Mouse (Mus musculus) spleen, postnatal 4 days (tissue): Measurements from ENCODE around the gene Arhgef16.
A peak's percentile ranks its signal among the peaks of the same experiment; 100 is the strongest.

Experiments used
- DNase-seq, 2 experiments: peaks; one replicate each; pipeline ENCODE4 v3.0.0; 2022; ENCODE audit warnings: low spot score in 2 of 2

Arhgef16 gene

DNA sequence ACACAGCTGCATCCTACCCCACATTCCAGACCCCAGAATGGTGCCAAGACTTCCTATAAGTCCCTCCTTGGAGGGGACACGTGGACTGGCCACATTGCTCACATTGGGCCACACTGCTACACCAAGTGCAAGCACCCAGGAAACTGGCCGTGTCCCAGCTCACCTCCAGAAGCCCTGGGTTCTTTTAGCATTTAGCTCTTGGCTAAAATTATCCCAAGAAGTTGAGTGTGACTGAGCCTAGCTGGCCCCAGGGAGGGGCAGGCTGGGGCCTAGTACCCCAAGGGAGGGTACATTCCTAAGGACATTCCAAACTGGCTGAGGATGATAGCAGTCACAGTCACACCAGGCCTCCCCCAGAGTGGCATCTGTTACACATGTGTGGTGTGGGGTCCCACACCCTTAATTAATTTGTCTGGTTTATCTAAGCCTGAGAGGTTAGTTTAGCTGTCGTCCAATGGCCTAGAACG, 7.7 kb downstream of the Arhgef16 start:
- no peak for DNase-seq

DNA sequence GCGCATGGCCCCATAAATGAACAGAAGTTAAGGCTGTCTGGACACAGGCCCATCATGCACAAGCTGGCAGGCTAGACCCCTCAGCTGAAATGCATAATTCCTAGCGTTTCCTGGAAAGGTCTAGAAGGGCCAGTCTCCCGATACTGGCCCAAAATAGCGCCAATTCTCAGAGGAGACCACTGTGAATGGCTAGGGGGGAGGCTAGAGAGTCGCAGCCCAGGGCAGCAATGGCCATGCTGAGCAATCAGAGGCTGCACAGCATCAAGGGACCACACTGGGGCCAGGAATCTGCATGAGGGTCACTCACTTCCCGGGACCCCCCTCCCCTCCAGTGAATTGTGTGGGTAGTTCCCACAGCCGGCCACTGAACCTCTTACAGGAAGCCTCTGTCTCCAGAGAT, 17.8 kb downstream of the Arhgef16 start:
- DNase-seq: no peak

DNA sequence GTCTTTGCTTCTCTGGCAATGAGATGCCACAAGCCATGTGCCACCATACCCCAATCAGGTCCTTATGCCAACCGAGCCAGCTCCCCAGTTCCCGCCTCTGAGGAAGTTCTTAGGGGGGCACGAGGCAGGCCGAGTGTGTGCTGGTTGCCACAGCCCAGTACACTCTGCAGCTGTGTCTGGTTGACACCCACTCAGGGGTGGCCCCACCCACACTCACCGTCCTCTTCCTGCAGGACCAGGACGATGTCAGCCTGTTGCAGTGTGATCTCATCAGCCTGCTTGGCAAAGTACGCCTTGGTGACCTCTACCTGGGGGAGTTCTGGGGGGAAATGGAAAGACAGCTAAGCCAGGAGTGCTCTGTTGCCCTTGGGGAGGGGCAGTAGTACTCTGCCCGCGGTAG, 22.0 kb downstream of the Arhgef16 start:
- DNase-seq: no peak

DNA sequence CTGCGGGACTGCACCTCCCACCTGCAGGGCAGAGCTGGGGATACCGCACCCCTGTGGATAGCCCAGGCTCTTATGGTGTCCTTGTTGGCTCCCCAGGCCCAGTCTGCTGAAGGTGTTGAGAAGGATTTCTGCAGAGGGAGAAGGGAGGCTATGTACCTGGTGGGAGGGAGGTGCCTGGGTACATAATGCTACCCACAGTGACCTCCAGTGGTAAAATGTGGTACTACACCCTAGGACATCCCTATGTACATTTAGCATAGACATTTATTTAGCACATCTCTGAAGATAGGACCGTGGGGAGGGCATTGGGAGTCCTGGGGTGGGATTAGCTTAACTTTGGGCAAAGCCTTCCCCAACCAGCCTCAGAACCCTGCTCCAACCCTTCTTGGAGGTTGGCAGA, 28.5 kb downstream of the Arhgef16 start:
- peak; percentile 45 to 74 for DNase-seq

DNA sequence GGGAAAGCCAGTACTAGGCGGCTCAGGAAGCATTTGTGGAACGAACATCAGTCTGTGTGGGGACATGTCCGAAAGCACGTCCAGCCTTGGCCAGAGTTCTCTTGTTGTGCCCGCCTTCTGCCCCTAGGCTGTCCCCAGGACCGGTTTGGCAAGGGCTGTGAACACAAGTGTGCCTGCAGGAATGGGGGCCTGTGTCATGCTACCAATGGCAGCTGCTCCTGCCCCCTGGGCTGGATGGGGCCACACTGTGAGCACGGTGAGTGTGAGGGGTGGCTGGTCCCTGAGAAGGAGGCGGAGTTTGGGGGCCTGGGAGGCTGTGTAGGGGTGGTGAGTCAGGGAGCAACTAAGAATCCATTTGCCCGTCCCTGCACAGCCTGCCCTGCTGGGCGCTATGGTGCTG, 32.0 kb downstream of the Arhgef16 start:
- no peak for DNase-seq

DNA sequence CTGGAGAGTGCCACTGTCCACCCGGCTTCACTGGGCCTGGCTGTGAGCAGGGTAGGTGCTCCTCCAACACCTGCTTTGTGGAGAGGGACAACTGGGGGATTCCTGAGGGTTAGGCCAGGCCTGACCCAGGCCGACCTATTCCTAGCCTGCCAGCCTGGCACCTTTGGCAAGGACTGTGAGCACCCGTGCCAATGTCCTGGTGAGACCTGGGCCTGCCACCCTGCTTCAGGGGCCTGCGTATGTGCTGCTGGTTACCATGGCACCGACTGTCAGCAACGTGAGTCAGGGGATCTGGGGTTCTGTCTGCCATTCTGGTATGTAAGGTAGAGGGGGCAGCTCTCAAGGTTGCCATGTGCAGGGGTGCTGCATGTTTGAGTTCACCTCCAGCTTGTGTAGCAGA, 34.0 kb downstream of the Arhgef16 start:
- DNase-seq: no peak

DNA sequence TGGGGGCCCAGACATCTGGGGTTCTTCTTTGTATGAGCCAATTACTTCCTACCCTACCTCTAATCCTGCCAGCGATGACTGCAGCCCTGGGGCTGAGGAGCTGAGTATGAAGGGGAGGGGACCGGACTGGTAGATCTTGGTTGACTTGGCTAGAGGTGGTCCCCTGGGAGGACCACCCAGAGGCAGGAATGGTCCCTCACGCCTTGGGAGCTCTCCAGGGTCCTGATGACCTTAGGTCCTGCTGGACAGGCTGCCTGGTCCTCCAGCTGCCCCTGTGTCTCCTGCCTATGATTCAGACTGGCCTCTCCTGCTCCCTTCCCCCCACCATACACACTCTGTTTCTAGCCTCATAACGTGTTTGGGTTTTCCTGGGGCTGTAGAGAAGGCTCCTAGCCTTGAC, 39.4 kb downstream of the Arhgef16 start:
- no peak for DNase-seq

DNA sequence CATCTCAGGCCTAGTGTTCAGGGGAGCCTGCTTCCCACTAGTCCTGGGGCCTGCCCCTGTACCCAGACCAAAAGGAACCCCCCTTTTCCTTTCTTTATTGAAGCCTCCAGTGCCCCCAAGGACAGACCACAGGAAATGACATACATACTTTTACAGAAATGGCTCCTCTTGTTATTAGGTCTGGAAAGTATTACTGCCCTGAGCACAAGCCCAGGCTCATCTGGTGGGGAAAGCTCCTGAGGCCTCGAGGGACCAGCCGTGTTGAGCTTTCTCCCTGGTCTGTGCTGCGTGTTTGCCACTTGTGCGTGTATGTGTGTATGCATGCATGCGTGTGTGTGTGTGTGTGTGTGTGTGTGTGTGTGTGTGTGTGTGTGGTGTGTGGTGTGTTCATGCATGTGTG, 40.7 kb downstream of the Arhgef16 start:
- no peak for DNase-seq

DNA sequence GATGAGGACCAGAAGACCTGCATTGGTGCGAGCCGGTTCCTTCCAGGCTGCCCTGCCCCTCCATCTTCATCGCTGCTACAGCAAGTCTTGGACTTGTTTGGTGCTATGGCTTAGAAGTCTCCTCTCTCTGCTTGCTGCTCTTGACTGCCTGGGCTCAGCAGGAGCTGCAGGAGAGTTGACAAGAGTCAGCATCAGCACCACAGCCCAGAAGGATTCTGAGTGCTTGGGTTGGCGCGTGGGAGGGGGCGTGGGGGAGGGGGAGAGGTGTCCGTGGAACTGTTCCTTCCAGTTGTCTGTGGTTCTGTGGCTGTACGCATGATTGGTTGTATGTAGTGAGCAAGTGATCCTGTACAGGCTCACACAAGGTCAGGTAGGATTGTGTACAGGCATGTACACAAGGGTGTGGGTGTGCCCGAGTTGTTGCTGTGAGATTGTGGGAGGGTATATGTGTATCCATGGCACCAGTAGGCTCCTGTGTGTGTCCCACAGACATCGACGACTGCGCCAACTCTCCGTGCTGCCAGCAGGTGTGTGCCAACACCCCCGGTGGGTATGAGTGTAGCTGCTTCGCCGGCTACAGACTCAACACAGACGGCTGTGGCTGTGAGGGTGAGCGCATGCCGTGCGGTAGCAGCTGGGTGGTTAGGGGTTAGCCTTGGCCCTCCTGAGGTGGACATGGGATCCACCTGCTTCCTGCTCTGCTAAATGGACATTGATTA, 48.8 kb downstream of the Arhgef16 start:
- no peak for DNase-seq

DNA sequence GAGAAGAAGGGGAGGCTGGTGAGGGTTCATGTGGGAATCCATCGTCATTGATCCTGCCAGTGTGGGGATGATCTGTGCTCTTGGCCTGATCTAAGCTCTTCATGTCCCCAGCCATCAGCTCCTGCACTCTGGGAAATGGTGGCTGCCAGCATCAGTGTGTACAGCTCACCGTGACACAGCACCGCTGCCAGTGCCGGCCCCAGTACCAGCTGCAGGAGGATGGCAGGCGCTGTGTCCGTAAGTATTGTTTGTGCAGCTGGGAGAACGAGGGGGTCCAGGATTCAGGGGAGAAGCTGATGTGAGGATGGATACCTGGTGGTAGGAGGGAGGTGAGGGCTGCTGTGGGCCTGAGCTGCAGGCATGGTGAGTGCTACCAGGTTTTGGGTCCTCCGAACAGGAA, 52.2 kb downstream of the Arhgef16 start:
- no peak for DNase-seq

DNA sequence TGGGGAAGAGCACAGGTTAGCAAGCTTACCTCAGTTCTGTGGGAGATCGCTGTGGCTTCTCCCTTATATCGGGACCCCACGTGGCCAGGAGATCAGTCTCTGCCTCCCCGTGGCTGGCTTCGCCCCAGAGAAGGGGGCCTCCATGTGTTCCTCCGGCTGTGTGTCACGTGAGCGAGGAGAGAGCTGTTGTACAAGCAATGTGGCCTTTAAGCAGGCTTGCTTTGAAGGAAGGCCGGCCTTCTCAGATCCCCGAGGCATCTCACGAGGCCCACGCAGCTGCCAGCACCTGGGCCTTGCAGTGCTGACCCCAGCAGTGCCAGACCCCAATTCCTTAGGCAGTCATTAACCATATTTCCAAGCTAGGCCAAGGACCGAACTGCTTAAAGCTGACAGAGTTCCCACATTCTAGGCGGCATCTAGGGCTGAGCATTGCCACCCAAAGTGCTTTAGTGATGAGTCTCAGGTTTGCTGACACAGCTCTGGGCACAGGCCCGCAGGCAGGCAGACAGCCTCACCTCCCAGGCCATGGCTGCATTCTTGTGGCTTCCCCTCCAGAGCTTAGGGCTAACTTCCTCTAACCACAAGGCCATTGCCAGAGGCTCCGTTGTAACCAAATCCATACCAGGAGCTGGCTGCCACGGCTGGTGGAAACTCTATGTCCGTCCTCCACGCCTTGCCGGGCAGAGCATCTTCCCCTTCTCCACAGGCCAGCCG, 53.2 kb downstream of the Arhgef16 start:
- no peak for DNase-seq

DNA sequence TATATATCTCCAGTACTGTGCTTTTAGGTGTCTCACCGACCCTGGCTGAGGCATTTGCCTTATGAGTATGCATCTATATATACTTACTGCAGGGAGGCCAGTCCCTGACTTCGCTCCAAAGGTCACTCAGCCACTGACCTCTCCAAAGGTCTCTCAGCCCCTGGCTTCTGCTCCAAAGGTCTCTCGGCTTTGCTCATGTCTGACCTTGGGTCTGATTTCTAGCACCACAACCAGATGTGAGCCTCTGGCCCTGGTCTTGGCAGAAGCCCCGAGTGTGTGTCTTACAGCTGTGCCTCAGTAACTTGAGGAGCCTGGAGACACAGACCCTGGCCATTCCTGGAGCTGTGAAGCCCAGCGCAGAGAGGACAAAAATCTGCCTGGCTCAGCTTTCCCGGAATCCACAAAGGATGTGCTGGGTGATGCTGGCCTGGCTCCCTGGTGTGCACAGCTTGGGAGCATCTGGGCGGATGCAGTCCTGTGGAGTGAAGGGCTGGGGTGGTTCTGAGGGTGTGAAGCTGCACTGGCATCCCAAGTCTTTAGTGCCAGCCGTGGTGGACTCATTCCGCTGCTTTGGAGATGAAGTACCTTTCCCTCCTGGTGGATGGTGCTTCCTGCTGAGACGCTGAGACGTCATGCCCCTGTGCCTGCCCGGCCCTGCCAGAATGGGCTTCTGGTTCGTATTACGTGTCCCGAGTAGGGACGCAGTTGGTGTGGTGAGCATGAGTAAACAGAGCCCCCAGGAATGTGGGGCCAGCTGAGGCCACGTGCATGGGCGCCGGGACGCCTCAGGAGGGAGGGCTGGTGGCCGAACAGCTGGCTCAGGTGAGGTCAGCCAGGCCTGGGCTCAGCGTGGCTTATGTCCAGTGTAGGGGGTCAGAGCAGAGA, 54.0 kb downstream of the Arhgef16 start:
- no peak for DNase-seq

DNA sequence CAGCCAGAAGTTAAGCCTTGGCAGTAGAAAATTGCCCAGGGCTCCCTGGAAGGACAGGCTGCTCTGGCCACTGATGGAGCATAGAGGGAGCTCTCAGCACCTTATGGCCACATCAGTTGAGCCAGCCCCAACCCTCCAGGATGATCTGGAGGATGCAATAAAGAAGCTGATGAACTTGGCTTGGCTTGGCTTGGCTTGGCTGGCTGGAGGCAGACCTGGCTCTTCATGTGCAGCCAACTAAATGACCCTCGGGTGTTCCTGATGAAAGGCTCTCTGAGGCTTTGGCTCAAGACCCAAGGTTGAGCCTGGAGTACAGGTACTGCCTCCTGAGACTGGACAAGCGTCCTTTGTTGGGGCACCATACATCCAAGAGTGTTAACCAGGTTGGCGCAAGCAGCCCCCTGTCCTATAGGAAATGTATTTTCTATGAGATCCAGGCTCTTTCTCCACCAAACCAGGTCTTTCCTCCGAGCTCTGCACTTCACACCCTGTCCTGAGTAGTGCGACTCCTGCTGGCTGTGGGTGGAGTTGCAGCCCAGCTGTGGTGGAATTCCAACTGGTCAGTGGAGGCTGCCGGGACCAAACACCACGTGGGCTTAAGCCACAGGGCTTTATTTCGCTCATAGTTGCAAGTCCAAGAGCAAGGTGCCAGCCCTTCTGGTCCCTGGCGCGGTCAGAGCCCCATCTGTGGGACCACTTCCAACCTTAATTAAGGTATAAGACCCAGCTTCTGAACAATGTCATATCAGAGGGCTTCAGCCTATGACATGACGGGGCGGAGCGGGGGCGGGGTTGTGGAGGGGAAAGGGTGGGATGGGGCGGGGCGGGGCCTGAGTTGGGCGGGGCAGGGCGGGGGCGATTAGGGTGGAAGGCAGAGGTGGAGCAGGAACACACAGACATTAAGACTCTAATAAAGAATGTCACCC, 55.1 kb downstream of the Arhgef16 start:
- peak; percentile 73 to 88 for DNase-seq

DNA sequence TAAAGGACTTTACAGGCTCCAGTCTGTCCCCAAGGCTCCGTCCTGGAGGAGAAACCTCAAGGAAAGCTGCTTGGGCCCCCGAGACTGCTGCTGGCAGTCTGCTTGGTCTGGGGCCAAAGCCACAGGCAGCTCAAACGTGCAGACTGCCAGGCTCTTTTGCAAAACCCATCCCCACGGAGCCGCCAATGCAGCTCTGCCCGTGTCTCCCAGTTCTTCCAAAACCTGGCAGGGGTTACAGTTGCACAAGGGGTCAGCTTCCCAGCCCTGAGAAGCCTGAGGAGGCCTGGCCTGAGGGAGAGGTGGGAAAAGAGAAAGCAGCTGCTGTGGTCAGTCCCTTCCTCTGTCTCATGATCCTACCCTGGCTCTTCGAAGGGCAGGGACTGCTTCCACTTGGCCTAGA, 56.1 kb downstream of the Arhgef16 start:
- no peak for DNase-seq

DNA sequence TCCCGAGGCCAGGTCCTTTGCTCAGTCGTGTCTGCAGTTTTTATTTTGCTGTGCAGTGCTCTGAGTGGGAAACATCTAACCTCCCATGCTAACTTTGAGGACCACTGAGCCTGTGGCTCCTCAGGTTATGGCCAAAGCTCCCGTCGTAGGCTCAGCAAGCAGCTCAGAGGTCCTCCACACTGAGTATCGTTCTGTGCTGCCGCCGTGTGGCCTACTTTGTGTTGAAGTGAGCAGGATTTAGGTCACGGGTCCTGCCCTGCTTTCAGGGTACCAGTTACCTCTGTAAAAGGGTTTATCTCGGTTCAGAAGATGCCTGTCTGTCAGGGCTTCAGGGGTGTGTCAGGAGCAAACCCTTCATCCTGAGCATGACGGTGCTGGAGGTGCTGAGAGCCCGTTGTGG, 60.9 kb downstream of the Arhgef16 start:
- no peak for DNase-seq

DNA sequence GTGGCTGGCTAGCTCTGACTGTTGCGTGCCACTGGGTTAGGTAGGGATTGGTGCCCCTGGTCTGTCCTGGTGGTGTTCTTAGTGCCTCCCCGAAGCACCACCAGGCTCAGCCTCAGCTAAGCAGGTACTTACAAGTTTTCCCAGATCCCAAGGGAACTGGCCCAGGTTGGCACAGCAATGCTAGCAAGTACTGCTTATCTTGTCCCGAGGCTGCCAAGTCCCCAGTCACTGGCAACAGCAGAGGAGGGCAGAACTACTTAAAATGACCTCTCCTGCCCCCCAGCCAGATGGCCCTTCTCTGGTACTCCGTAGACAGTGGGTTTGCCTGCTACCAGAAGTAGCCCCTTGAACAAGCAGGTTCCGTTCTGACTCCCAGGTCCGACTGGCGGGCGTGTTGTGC, 62.3 kb downstream of the Arhgef16 start:
- no peak for DNase-seq

DNA sequence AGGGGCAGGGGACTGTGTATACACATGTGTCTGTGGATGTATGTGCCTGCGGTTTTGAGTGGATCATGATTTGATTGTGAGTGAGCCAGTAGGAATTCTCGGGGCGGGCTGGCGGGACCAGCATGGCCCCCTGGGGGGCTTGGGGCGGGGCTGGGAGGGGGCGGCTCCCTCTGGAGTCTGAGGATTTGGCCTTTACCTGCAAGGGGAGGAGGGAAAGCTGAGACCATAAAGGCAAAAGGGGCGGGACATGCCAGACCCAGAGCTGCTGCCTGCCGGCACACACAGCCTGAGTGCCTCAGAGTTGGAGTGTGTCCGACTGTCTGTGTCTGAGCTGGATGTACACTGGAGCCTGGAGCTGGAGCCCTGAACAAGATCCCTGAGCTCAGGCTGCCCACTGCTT, 64.2 kb downstream of the Arhgef16 start:
- DNase-seq: no peak

DNA sequence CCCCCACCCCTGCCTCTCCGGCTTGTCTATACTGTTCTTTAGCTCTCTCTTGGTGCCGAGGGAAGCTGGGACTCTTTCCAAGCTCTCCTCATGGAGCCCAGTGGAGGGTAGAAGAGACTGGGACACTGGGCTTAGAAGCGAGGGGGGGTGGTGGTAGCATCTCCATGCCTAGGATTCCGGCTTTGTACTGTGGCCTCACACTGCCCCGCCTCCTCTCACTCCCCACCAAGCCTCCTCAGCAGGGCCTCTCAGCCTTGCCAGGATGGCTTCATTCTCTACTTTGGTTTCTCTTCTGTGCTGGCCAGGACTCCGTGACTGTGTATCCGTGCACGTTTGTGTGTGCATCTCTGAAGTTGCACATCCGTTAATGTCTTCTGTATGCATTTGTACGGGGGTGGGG, 64.6 kb downstream of the Arhgef16 start:
- no peak for DNase-seq

DNA sequence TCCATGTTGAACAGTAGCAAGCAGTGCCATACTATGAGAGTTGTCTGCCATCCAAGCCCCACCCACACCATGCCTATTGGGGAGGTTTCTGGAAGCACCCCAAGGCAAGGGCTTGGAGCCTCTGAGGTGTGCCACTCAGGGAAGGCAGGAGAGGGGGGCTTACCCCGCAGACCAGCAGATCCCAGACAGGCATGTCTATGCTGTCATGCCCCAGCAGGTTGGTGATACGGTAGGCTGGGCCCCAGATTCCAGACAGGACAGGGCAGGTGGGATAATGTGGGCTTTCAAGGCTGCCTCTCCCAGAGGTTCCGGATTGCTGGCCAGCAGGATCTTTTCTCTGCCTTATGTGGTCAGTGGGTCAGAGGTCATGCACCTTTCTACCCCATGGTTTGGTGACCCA, 65.5 kb downstream of the Arhgef16 start:
- no peak for DNase-seq

DNA sequence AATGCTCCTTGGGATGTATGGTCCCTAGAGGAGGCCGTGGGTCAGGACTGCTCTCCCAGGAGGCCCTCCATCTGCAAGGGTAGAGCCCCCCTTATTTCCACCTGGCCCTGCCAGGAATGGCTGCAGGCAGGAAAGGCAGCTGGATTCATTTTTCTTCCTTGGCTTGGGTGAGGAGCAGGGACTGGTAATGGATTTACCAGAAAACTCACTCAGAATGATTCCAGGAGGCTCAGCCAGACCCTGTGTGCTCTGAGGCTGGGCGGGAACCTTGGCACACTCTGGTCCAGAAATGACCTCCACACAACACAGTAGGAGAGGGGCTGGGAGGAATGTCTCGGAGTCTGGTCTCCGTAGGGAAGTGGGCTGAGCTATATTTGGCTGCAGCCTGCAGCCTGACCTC, 69.2 kb downstream of the Arhgef16 start:
- no peak for DNase-seq

DNA sequence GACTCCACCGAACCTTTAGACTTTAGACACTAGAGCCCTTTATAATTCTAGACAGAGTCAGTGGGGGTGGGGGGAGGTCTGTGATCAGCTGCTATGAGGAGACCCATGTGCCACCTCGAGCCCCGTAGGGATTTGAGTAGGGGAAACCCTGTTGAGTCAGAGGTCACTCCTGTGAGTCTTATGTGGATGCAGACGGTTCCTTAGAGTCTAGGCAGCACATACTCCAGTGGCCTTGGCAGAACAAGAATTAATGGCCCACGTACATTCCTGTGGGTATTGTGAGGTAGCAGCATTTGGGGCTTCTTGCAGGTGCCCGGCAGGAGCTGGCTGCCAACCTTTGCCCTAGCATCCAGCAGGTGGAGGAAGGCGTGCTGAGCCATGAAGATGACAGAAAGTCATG, 70.1 kb downstream of the Arhgef16 start:
- DNase-seq: no peak
